Mouse (Mus musculus) neural tube, embryonic 13.5 days (tissue): ENCODE measurements around the gene Olfr406. TPM values are rescaled to one million over a fixed set of nuclear protein-coding genes. Genes with fewer than 3 reads are reported as not detected.

Experiments
- ATAC-seq: fragments of 200-750 bp; cut with Nextera tagmentation; 2 replicates; pipeline ENCODE4 v1.8.0; 2017; ENCODE audit warnings: low read depth, mild to moderate bottlenecking, moderate TSS enrichment, moderate library complexity
- H3K27ac ChIP-seq: fragments of 300-500 bp; sonication (generic); replicated peaks from 2 replicates; pipeline ENCODE4 v1.5.1; 2015; ENCODE audit warnings: moderate library complexity, mild to moderate bottlenecking, inconsistent platforms
- H3K27me3 ChIP-seq: fragments of 300-500 bp; sonication (generic); 2 replicates; pipeline ENCODE4 v1.6.1; 2015; ENCODE audit warnings: mild to moderate bottlenecking, inconsistent platforms
- H3K36me3 ChIP-seq: fragments of 300-500 bp; sonication (generic); 2 replicates; pipeline ENCODE4 v1.6.1; 2015; ENCODE audit warnings: mild to moderate bottlenecking, inconsistent platforms
- H3K4me1 ChIP-seq: fragments of 300-500 bp; sonication (generic); replicated peaks from 2 replicates; pipeline ENCODE4 v1.6.1; 2015; ENCODE audit warnings: inconsistent platforms
- H3K4me2 ChIP-seq: fragments of 300-500 bp; sonication (generic); 2 replicates; pipeline ENCODE4 v1.6.1; 2015; ENCODE audit warnings: inconsistent platforms, mild to moderate bottlenecking, moderate library complexity
- H3K4me3 ChIP-seq: fragments of 300-500 bp; sonication (generic); 2 replicates; pipeline ENCODE4 v1.5.1; 2015; ENCODE audit warnings: mild to moderate bottlenecking, inconsistent platforms
- H3K9ac ChIP-seq: fragments of 300-500 bp; sonication (generic); 2 replicates; pipeline ENCODE4 v1.6.1; 2015; ENCODE audit warnings: moderate library complexity, mild to moderate bottlenecking, inconsistent platforms
- H3K9me3 ChIP-seq: fragments of 300-500 bp; sonication (generic); 2 replicates; pipeline ENCODE4 v1.6.1; 2016; ENCODE audit warnings: inconsistent platforms
- WGBS: fragments of 180-500 bp; shearing (Covaris S2); methylation state at CpG from one replicate; pipeline ENCODE4 v1.1.7; 2015; 5-methylcytosine and 5-hydroxymethylcytosine counted together
- polyA plus RNA-seq: library from polyadenylated mRNA; unstranded; fragments of >200 nt; fragmentation: Nextera tagmentation; extraction: Ambion mirVana; gene quantifications from 2 replicates; pipeline ENCODE4 v1.2.1, GENCODE M21; 2015

Olfr406 gene
- not detected in 2 replicates for polyA plus RNA-seq

GRCm38 (mm10) chr11:74259508-74259907 is at the start of gene Olfr406:
Olfr406 (plus strand) TSS chr11:74259808.
- no peak within 1 kb of the TSS for H3K27ac ChIP-seq
- H3K4me1 ChIP-seq: no peaks in the 10 kb centered on the region
- peaks cover 3% of the 10 kb centered on the region; the same call in 1 of the 2 replicates for H3K9me3 ChIP-seq
- no peak for ATAC-seq
- no peaks in the 10 kb centered on the region for H3K27me3 ChIP-seq
- no peak within 1 kb of the TSS for H3K9ac ChIP-seq
- no peaks in the 10 kb centered on the region for H3K36me3 ChIP-seq
- H3K4me2 ChIP-seq: no peak within 1 kb of the TSS
- no peak within 1 kb of the TSS for H3K4me3 ChIP-seq
- 71% methylated on average over 2 of the region's 2 CpGs for WGBS

GRCm38 (mm10) chr11:74211279-74211678 is 48.3 kb upstream of the Olfr406 start, which contains the start of gene Olfr43:
Olfr43 (minus strand) TSS chr11:74211379.
- Histone ChIP-seq H3K9ac (no peak within 1 kb of the TSS), H3K4me2 (no peak within 1 kb of the TSS), H3K27ac (no peak within 1 kb of the TSS), H3K4me1 (no peaks in the 10 kb centered on the region), H3K27me3 (no peaks in the 10 kb centered on the region), H3K4me3 (no peak within 1 kb of the TSS), H3K36me3 (no peaks in the 10 kb centered on the region), H3K9me3 (peaks cover 27% of the 10 kb centered on the region)
- 67% methylated on average over 1 of the region's 1 CpGs for WGBS
- ATAC-seq: no peak

GRCm38 (mm10) chr11:74241201-74241600 is 18.4 kb upstream of the Olfr406 start:
- WGBS: 88% methylated on average over 3 of the region's 3 CpGs
- Histone ChIP-seq H3K27me3 (no peaks in the 10 kb centered on the region), H3K4me1 (no peaks in the 10 kb centered on the region), H3K27ac (no peak overlapping the region), H3K4me2 (no peak overlapping the region), H3K4me3 (no peak overlapping the region), H3K9ac (no peak overlapping the region), H3K36me3 (no peaks in the 10 kb centered on the region), H3K9me3 (peaks cover 18% of the 10 kb centered on the region)
- no peak for ATAC-seq

GRCm38 (mm10) chr11:74283436-74283835 is 23.8 kb downstream of the Olfr406 start, which contains the start of gene Olfr59:
Olfr59 (plus strand) TSS chr11:74283736.
- Histone ChIP-seq H3K9me3 (peaks cover 9% of the 10 kb centered on the region), H3K9ac (no peak within 1 kb of the TSS), H3K36me3 (no peaks in the 10 kb centered on the region), H3K4me3 (no peak within 1 kb of the TSS), H3K27me3 (no peaks in the 10 kb centered on the region), H3K4me1 (no peaks in the 10 kb centered on the region), H3K27ac (no peak within 1 kb of the TSS), H3K4me2 (no peak within 1 kb of the TSS)
- no peak for ATAC-seq
- 61% methylated on average over 2 of the region's 2 CpGs for WGBS

- Histone ChIP-seq H3K9me3 (0 out of 2 replicates have a peak, but pooled peaks cover 4% of the 10 kb centered on the region), H3K4me2 (no peak overlapping the region), H3K9ac (no peak overlapping the region), H3K4me1 (no peaks in the 10 kb centered on the region), H3K4me3 (no peak overlapping the region), H3K27ac (no peak overlapping the region), H3K27me3 (no peaks in the 10 kb centered on the region), H3K36me3 (no peaks in the 10 kb centered on the region)
- 80% methylated on average over 2 of the region's 2 CpGs for WGBS
- ATAC-seq: no peak
Observed at GRCm38 (mm10) chr11:74287256-74287655, 27.6 kb downstream of the Olfr406 start.

Other genes starting within 250 kb of the Olfr406 start
- gene Olfr139, start 203.3 kb upstream of the Olfr406 start, polyA plus RNA-seq: not detected in 2 replicates
- gene Olfr399, start 203.2 kb upstream of the Olfr406 start, polyA plus RNA-seq: not detected in 2 replicates
- gene Zfp616, start 189.9 kb upstream of the Olfr406 start, polyA plus RNA-seq: not detected in 2 replicates
- gene Olfr401, start 146.1 kb upstream of the Olfr406 start, polyA plus RNA-seq: not detected in 2 replicates
- not detected in 2 replicates for gene Olfr402, start 106.3 kb upstream of the Olfr406 start, polyA plus RNA-seq
- gene Olfr403, start 73.6 kb upstream of the Olfr406 start, polyA plus RNA-seq: not detected in 2 replicates
- not detected in 2 replicates for gene Olfr43, start 48.4 kb upstream of the Olfr406 start, polyA plus RNA-seq
- gene Olfr59, start 23.9 kb downstream of the Olfr406 start, polyA plus RNA-seq: not detected in 2 replicates
- not detected in 2 replicates for gene Olfr410, start 78.2 kb downstream of the Olfr406 start, polyA plus RNA-seq
- gene Olfr411, start 92.8 kb downstream of the Olfr406 start, polyA plus RNA-seq: not detected in 2 replicates
- not detected in 2 replicates for gene Olfr412, start 102.3 kb downstream of the Olfr406 start, polyA plus RNA-seq